Mouse (Mus musculus) embryonic fibroblast, embryonic 13.5 days (primary cell): Measurements from ENCODE around the gene Uprt.

Experiments
- CTCF ChIP-seq: IDR thresholded peaks from 2 replicates; pipeline ENCODE4 v1.5.1; 2011; ENCODE audit warnings: mild to moderate bottlenecking, control low read depth, low read length, moderate library complexity, borderline replicate concordance; ENCODE audit not compliant: insufficient read depth
- POLR2A ChIP-seq: IDR thresholded peaks from 2 replicates; pipeline ENCODE4 v1.6.1; 2011; ENCODE audit warnings: low read depth, mild to moderate bottlenecking, control low read depth, low read length, moderate library complexity

DNA sequence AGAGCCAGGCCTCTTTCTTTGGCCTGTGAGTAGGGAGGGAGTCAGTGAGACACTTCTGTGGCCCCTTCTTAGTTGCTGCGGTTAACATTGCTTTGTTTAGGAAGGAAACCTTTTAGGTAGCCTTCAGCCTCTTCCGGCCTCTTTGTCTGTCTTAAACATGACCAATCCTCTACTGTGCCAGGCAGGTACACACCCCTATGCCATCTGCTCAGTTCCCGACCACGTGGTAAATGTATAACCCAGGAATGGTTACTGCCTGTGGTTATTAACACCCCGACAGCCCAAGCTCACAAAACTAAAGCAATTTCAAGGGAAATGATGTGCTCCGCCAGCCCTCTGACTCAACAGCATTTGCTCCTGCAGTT is 808 bp downstream of the Uprt start:
- TF ChIP-seq CTCF (no peak), POLR2A (no peak)
